Mouse (Mus musculus) mammary gland, adult 2 months (tissue): ENCODE data around the gene Gart. TPM values are rescaled to one million over a fixed set of nuclear protein-coding genes. Genes with fewer than 3 reads are reported as not detected.

Experiments used
- polyA plus RNA-seq: library from polyadenylated mRNA; depleted of rRNA; stranded (reverse); fragments of >200 nt; gene quantifications from 2 replicates; pipeline ENCODE4 v1.2.3, GENCODE M21; 2012; ENCODE audit warnings: low replicate concordance; rRNA removed

Gene Gart
- 23.0 and 24.6 TPM in 2 replicates for polyA plus RNA-seq

DNA sequence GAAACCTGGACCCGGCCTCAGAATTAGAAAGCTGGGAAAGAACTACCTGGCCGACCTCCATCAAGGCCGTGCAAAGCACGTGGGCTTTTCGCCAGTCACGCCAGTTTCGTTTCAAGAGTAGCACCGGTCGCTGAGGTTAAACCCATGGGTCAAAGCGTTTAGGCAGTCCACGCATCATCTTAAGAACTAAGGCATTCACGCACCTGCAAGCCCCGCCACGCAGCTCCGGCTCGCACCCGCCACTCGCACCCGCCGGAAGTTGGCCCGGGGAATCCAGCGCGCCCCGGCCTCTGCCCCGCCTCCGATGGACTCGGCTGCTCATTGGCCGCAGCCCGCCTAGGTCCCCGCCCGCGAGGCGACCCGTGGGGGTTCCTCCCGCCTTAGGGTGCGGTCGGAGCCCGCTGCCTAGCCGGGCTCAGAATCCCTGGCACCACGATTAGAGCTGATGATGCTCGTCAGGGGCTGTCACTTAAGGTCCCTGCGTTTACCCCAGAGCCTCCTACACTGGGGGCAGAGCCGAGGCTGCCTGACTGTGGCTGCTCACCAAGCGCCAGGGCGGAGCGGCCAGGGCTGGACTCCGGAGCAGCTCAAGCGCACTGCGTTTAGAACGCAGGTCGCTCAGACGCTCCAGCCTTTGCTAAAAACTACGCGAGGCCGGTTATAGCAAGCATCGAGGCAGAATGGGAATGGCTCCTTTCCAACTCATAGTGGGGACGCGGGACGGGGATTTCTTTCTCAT, at the start of gene Gart:
TSS of gene Gart (minus strand) at position 272 of the 739 bp plus-strand sequence.

DNA sequence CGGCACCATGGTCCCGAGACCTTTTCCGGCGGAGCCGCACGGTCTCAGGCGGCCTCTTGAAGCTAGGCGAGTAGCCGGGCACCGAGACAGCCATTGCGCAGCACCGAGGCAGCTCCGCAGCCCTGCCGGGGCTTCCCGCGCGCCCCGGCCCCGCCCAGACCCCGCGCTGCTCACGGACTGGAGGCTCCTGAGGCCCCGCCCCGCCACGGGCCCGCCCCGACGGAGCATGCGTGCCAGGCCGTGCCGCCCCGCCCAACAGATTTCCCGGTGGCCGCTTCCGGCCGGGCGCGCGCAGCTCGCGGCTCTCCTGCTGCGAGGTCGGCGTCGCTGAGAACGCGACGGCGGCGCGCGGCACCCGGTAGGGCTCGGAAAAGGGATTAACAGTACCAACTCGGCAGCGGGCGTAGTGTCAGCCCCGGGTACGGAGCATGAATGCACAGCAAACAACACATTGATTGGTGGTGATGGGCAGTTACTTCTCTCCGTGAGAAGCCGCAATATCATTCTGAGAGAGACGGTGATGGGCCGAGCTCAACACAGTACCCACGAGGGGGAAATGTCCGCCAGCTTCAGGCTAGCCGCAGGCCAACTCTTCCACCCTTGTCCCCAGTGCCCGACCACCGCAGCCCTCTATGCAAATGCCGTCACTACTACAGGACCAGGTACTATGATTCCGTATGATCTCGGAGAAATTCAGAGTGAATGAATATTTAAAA, 42.0 kb upstream of the Gart start, which contains the start of gene Donson:
TSS of gene Donson (minus strand) at position 152 of the 716 bp plus-strand sequence.

DNA sequence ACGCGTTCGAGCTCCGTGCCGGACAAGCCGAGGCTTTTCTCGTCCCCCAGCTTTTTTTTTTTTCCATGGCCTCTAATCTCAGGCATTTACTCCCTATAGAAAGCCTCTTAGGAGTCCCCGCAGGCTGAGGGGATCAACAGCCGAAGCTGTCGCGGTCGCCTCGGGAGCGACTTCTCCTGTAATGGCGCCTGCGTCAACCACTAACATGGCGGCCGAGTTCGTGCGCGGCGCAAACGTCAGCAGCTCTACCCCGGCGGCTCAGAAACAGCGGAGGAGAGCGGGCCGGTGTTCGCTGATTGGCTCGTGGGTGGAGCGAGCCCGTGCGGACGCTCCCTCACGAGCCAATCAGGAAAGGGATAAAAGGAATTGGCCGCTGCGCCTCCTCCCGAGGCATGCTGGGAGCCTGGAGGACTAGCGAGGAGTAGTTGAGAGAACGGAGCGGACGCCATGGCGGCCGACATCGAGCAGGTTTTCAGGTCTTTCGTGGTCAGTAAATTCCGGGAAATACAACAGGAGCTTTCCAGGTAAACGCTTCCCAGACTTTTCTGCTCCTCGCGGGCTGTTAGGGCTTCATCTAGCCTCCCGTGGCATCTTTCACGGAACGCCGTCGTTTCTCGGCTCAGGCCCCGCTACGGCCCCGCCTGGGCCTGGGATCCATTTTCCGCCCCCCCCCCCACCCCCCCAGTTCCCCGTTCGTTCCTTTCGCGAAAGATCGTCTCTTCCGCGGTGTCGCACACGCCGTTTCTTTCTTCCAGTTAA, 888 bp upstream of the Gart start, which contains the start of gene Son:
TSS of gene Son (plus strand) at position 46 of the 759 bp plus-strand sequence.

DNA sequence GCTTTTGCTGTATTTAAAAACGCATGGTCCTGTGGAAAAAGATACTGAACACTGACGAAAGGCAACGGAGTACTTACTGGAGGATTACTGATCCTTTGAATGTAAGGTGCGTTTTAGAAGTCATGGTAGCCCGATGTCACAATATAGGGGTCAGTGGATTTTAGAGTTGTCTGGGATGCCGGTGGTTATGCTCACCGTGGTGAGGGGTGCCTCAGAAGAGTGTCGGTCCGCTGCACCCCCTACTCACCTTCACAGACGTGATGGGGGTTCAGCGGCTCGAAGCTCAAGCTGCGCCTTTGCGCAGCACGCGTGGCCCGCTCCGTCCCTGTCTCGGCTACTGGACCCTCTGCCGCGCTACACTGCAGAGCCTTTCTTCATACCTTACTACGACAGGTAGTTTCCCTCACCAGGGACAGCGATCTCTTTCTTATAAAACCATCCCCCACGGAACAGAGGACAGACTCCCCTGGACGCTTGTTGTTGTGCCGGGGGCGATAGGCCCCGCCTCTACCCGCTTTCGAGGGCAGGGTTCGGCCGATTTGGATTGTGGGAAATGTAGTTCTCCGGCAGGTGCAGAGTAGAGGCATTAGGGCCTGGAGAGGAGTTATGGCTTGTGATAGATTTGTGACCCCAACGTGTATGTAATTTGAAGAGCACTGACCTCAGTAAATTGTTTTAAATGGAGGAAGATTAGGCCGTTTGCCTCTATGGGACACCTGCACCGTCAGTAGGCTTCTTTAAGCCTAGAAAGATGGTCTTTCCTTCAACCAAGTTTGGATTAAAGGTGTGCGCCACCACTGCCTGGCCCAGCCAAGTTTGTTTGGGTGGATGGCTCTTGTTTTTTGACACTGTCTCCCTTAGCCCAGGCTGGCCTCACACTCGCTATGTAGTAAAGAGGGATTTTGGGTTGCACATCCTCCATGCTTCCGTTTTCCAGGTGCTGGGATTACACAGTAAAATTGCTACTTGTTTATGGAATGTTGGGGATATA, 27.9 kb downstream of the Gart start, which contains the start of gene Dnajc28:
TSS of gene Dnajc28 (minus strand) at position 516 of the 991 bp plus-strand sequence.

DNA sequence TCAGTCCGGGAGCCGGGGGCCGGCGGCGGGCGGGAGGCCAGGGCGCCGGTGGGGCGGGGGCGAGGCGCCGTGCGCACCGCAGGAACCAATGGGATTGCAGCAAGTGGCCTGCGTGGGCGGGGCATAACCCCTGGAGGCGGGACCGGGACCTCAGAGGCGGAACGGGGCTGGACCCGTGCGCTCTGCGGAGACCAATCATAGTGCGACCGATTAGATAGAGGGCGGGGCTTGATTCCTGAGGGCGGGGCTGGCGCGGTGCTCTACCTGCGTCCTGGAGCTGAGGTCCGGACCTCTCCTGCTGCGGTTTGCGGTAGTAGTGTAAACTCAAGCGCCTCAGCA, 49.1 kb downstream of the Gart start, which contains the start of gene Tmem50b:
TSS of gene Tmem50b (minus strand) at position 129 of the 339 bp plus-strand sequence.

Other genes with a start within 250 kb of the Gart start
- gene Il10rb, start 240.8 kb downstream of the Gart start, polyA plus RNA-seq = 39.7 and 55.6 TPM in 2 replicates
- gene Ifnar1, start 161.7 kb downstream of the Gart start, polyA plus RNA-seq = 24.6 and 30.2 TPM in 2 replicates
- 27.9 and 47.6 TPM in 2 replicates for gene Ifngr2, start 99.9 kb downstream of the Gart start, polyA plus RNA-seq
- 32.6 and 49.5 TPM in 2 replicates for gene Tmem50b, start 49.2 kb downstream of the Gart start, polyA plus RNA-seq
- gene Dnajc28, start 27.9 kb downstream of the Gart start, polyA plus RNA-seq = 1.7 and 4.3 TPM in 2 replicates
- 128 and 263 TPM in 2 replicates for gene Son, start 554 bp upstream of the Gart start, polyA plus RNA-seq
- 10.3 and 20.4 TPM in 2 replicates for gene Donson, start 41.8 kb upstream of the Gart start, polyA plus RNA-seq
- 14.6 and 40.1 TPM in 2 replicates for gene Cryzl1, start 82.0 kb upstream of the Gart start, polyA plus RNA-seq
- 29.7 and 75.9 TPM in 2 replicates for gene Itsn1, start 82.3 kb upstream of the Gart start, polyA plus RNA-seq